ENCODE assay signal across 26 mouse cellular contexts in genomic region chr3:33088276-33088675, GRCm38 (mm10). TPM values are rescaled to one million over a fixed set of nuclear protein-coding genes. Genes with fewer than 3 reads are reported as not detected.
"Had no signal": no experiment of that assay in that cellular context is flagged by ENCODE, and none has a peak within 500 bp of the region (broad histone marks: within the 10 kb centered on the region; RNA-seq: fewer than 3 reads in every experiment).

No protein-coding gene starts in this region.

- H3K9me3 ChIP-seq: limb, embryonic 10.5 days; limb, embryonic 13.5 days; liver, embryonic 12.5 days; liver, embryonic 15.5 days; lung, embryonic 15.5 days; midbrain, embryonic 10.5 days; neural tube, embryonic 12.5 days; neural tube, embryonic 15.5 days had no signal

- ATAC-seq: liver, embryonic 12.5 days had no signal

- H3K27me3 ChIP-seq: limb, embryonic 13.5 days; liver, embryonic 12.5 days; liver, embryonic 15.5 days; lung, embryonic 15.5 days; megakaryocyte, embryonic 14.5 days; neural tube, embryonic 12.5 days; neural tube, embryonic 15.5 days had no signal

- H3K9ac ChIP-seq: limb, embryonic 13.5 days; liver, embryonic 12.5 days; liver, embryonic 15.5 days; lung, embryonic 15.5 days; neural tube, embryonic 12.5 days; neural tube, embryonic 15.5 days had no signal

- DNase-seq: kidney, adult 9 months; kidney, postnatal 14 days; kidney, postnatal 4 days; layer of hippocampus, adult 9-11 months; layer of hippocampus, postnatal 36 days; liver; lung, adult 18-20 months; lung, postnatal 10 days; lung, postnatal 36 days; midbrain, embryonic 14.5 days; right cerebral cortex, adult 18-20 months; right cerebral cortex, postnatal 14 days; right cerebral cortex, postnatal 4 days; thymus, adult 2 months; thymus, postnatal 14 days; thymus, postnatal 4 days had no signal

- H3K36me3 ChIP-seq: limb, embryonic 10.5 days; limb, embryonic 13.5 days; liver, embryonic 12.5 days; liver, embryonic 15.5 days; lung, embryonic 15.5 days; midbrain, embryonic 10.5 days; neural tube, embryonic 12.5 days; neural tube, embryonic 15.5 days had no signal

- H3K4me2 ChIP-seq: limb, embryonic 13.5 days; liver, embryonic 12.5 days; liver, embryonic 15.5 days; lung, embryonic 15.5 days; neural tube, embryonic 12.5 days; neural tube, embryonic 15.5 days had no signal

- H3K27ac ChIP-seq: limb, embryonic 10.5 days; limb, embryonic 13.5 days; liver, embryonic 12.5 days; liver, embryonic 15.5 days; lung, embryonic 15.5 days; midbrain, embryonic 10.5 days; neural tube, embryonic 12.5 days; neural tube, embryonic 15.5 days; stomach, postnatal 0 days had no signal

- H3K4me3 ChIP-seq: limb, embryonic 10.5 days; limb, embryonic 13.5 days; liver, embryonic 12.5 days; liver, embryonic 15.5 days; lung, embryonic 15.5 days; megakaryocyte, embryonic 14.5 days; midbrain, embryonic 10.5 days; neural tube, embryonic 12.5 days; neural tube, embryonic 15.5 days had no signal

- H3K4me1 ChIP-seq: limb, embryonic 13.5 days; liver, embryonic 12.5 days; liver, embryonic 15.5 days; lung, embryonic 15.5 days; megakaryocyte, embryonic 14.5 days had no signal

RNA-seq across cellular contexts. Expression of gene Pex5l, which starts 54.8 kb away (rescaled TPM):
- polyA plus RNA-seq: liver, embryonic 12.5 days; liver, embryonic 15.5 days had no signal
